In the genomic region with DNA sequence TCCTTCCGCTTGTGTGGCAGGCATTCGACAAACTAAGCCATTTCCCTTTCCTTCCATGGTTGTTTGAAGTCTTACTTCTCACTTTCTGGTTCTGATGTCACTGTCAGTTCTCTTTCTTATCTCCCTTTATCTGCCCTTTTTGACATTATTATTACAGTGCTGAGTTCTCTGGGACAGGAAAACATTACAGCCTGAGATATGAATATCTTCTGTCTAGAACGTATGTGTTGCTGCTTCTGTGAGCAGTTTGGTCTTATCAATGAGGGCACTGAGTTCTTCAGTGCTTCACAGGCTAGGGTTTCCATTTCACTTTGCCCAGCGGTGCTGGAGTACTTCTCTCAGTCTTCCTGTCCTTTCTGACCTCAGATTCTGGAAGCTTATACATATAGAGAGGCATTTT, we compare ENCODE assay signal across 21 mouse cellular contexts.
DNase-seq lines count a peak whose midpoint lies in the region; ATAC-seq lines count a peak whose summit lies in the region.
"Had no signal": no experiment of that assay in that cellular context is flagged by ENCODE, and none has a peak within 500 bp of the region (broad histone marks: within the 10 kb centered on the region; RNA-seq: fewer than 3 reads in every experiment).

No protein-coding gene starts in this region.

- H3K4me2 ChIP-seq in liver, embryonic 12.5 days: no peak overlapping the region
- H3K4me2 ChIP-seq in liver, embryonic 13.5 days: no peak overlapping the region
- H3K4me2 ChIP-seq: forebrain, embryonic 15.5 days; heart, embryonic 12.5 days had no signal

- no peak overlapping the region; the same call in 1 of the 2 replicates for H3K27ac ChIP-seq in liver, embryonic 12.5 days
- peak overlapping the region; percentile 19; the same call in 1 of the 2 replicates for H3K27ac ChIP-seq in liver, embryonic 13.5 days
- H3K27ac ChIP-seq: embryonic facial prominence, embryonic 10.5 days; forebrain, embryonic 15.5 days had no signal

- no peaks in the 10 kb centered on the region for H3K27me3 ChIP-seq in liver, embryonic 12.5 days (replicated peaks)
- H3K27me3 ChIP-seq in liver, embryonic 13.5 days: no peaks in the 10 kb centered on the region
- H3K27me3 ChIP-seq: forebrain, embryonic 15.5 days; heart, embryonic 12.5 days; Patski had no signal

- peak; percentile 70 for ATAC-seq in liver, embryonic 12.5 days
- peak; percentile 64 for ATAC-seq in liver, embryonic 13.5 days (ENCODE audit: low read depth)
- peak; percentile 71 for ATAC-seq in megakaryocyte-erythroid progenitor cell, adult 5-6 weeks (replicated peaks; ENCODE audit: low FRiP score, low TSS enrichment, poor library complexity, severe bottlenecking)
- ATAC-seq: activated CD4-positive, CD25-positive, alpha-beta regulatory T cell, adult 4 months; forebrain, embryonic 15.5 days; hindbrain, embryonic 16.5 days; inflammation-experienced regulatory T-cells, adult 6 months; Patski had no signal

- intact Hi-C loops in heart, postnatal 10 days (cut with DNase I): no loop called here

- DNase-seq in liver: no peak
- peak; percentile 55 for DNase-seq in MEL-GATA-1-ER (ENCODE audit: extremely low read depth, low read depth)
- DNase-seq in liver, embryonic 13.5 days: no peak
- DNase-seq in heart, postnatal 10 days: no peak
- no peak for DNase-seq in spleen, adult 18-20 months
- no peak for DNase-seq in layer of hippocampus, postnatal 10 days (ENCODE audit: low spot score in 2 of 2)
- DNase-seq: adrenal gland, postnatal 14 days; cerebellum, adult 18-20 months; cerebellum, adult 9-11 months; cerebellum, postnatal 36 days; gastrocnemius, postnatal 14 days; heart, postnatal 36 days had no signal

- 0 out of 2 replicates have a peak overlapping the region, but pooled peaks have one; percentile 17 for H3K9ac ChIP-seq in liver, embryonic 12.5 days
- H3K9ac ChIP-seq in liver, embryonic 13.5 days: no peak overlapping the region
- H3K9ac ChIP-seq: forebrain, embryonic 15.5 days; heart, embryonic 12.5 days had no signal

- H3K4me1 ChIP-seq in liver, embryonic 12.5 days: peaks cover 26% of the 10 kb centered on the region
- peaks cover 24% of the 10 kb centered on the region for H3K4me1 ChIP-seq in liver, embryonic 13.5 days (replicated peaks)
- H3K4me1 ChIP-seq: embryonic facial prominence, embryonic 10.5 days; forebrain, embryonic 15.5 days had no signal

- WGBS in liver, embryonic 12.5 days (ENCODE audit: insufficient replicate concordance): 43% methylated on average over 4 of the region's 4 CpGs
- 41% methylated on average over 4 of the region's 4 CpGs for WGBS in liver, embryonic 13.5 days (ENCODE audit: insufficient replicate concordance)

- no peaks in the 10 kb centered on the region for H3K36me3 ChIP-seq in liver, embryonic 12.5 days
- no peaks in the 10 kb centered on the region for H3K36me3 ChIP-seq in liver, embryonic 13.5 days
- H3K36me3 ChIP-seq: embryonic facial prominence, embryonic 10.5 days; forebrain, embryonic 15.5 days; heart, embryonic 12.5 days had no signal

- no peak overlapping the region for H3K4me3 ChIP-seq in liver, embryonic 12.5 days
- H3K4me3 ChIP-seq in liver, embryonic 13.5 days (replicated peaks): no peak overlapping the region
- H3K4me3 ChIP-seq: embryonic facial prominence, embryonic 10.5 days; forebrain, embryonic 15.5 days; heart, embryonic 12.5 days had no signal

- no peaks in the 10 kb centered on the region for H3K9me3 ChIP-seq in liver, embryonic 12.5 days (replicated peaks)
- H3K9me3 ChIP-seq in liver, embryonic 13.5 days (replicated peaks): no peaks in the 10 kb centered on the region
- H3K9me3 ChIP-seq: embryonic facial prominence, embryonic 10.5 days; forebrain, embryonic 15.5 days; heart, embryonic 12.5 days had no signal
